13 mouse cellular contexts compared by ENCODE assay signal in genomic region chr5:120284625-120285024, GRCm38 (mm10).
A peak's percentile ranks its signal among the peaks of the same experiment; 100 is the strongest.
DNase-seq lines count a peak whose midpoint lies in the region; ATAC-seq lines count a peak whose summit lies in the region.
"Had no signal": no experiment of that assay in that cellular context is flagged by ENCODE, and none has a peak within 500 bp of the region (broad histone marks: within the 10 kb centered on the region; RNA-seq: fewer than 3 reads in every experiment).

No protein-coding gene starts in this region.

- peak; percentile 18 for DNase-seq in embryo, embryonic 9.5 days (ENCODE audit: extremely low spot score)
- no peak for DNase-seq in embryo, embryonic 10.5 days (ENCODE audit: low spot score)
- DNase-seq in ZHBTc4 (ENCODE audit: low read depth, low spot score) = peak; percentile 61
- DNase-seq in forebrain, embryonic 14.5 days (ENCODE audit: low spot score) = no peak
- DNase-seq in right cerebral cortex, postnatal 36 days (ENCODE audit: low spot score in 2 of 2) = no peak
- DNase-seq in cerebellum, postnatal 25 days = no peak
- DNase-seq: cerebellum, adult 11 months had no signal

- no peak for ATAC-seq in forebrain, embryonic 14.5 days
- no peak for ATAC-seq in midbrain, embryonic 15.5 days (replicated peaks)
- ATAC-seq in heart, embryonic 11.5 days (replicated peaks; ENCODE audit: insufficient number of reproducible peaks, low FRiP score, low TSS enrichment) = no peak
- ATAC-seq: lung, postnatal 0 days had no signal

- peaks cover 12% of the 10 kb centered on the region; the same call in 1 of the 2 replicates for H3K27me3 ChIP-seq in forebrain, embryonic 14.5 days (replicated peaks; ENCODE audit: control insufficient read depth, insufficient read depth, low read length)
- H3K27me3 ChIP-seq in midbrain, embryonic 15.5 days (replicated peaks) = peaks cover 12% of the 10 kb centered on the region; the same call in 1 of the 2 replicates
- peaks cover 66% of the 10 kb centered on the region for H3K27me3 ChIP-seq in heart, embryonic 11.5 days (ENCODE audit: control insufficient read depth, insufficient read depth, low read length)

- H3K27ac ChIP-seq in forebrain, embryonic 14.5 days (ENCODE audit: low read depth, low read length) = 0 out of 2 replicates have a peak overlapping the region, but pooled peaks have one; percentile 40
- H3K27ac ChIP-seq in midbrain, embryonic 15.5 days = peak overlapping the region; percentile 74
- H3K27ac ChIP-seq in heart, embryonic 11.5 days (ENCODE audit: low read depth, low read length) = no peak overlapping the region
- H3K27ac ChIP-seq: layer of hippocampus, adult 2 months; limb, embryonic 12.5 days; liver, embryonic 14.5 days had no signal

- H3K4me3 ChIP-seq in forebrain, embryonic 14.5 days (ENCODE audit: low read depth, low read length) = no peak overlapping the region
- H3K4me3 ChIP-seq in midbrain, embryonic 15.5 days = no peak overlapping the region
- H3K4me3 ChIP-seq in heart, embryonic 11.5 days (ENCODE audit: low read depth, low read length) = no peak overlapping the region
- H3K4me3 ChIP-seq: layer of hippocampus, adult 2 months; limb, embryonic 12.5 days had no signal

- peaks cover 14% of the 10 kb centered on the region for H3K4me1 ChIP-seq in forebrain, embryonic 14.5 days (ENCODE audit: control insufficient read depth, insufficient read depth, low read length)
- H3K4me1 ChIP-seq in midbrain, embryonic 15.5 days = peaks cover 48% of the 10 kb centered on the region
- peaks cover 10% of the 10 kb centered on the region for H3K4me1 ChIP-seq in heart, embryonic 11.5 days (ENCODE audit: control insufficient read depth, insufficient read depth, low read length)

- 0 out of 2 replicates have a peak, but pooled peaks cover under 1% of the 10 kb centered on the region for H3K9me3 ChIP-seq in forebrain, embryonic 14.5 days (replicated peaks; ENCODE audit: control insufficient read depth, low read length)
- no peaks in the 10 kb centered on the region for H3K9me3 ChIP-seq in midbrain, embryonic 15.5 days
- 0 out of 2 replicates have a peak, but pooled peaks cover 2% of the 10 kb centered on the region for H3K9me3 ChIP-seq in heart, embryonic 11.5 days (replicated peaks; ENCODE audit: control insufficient read depth, low read length)

- no peak overlapping the region for H3K9ac ChIP-seq in forebrain, embryonic 14.5 days (ENCODE audit: low read length)
- no peak overlapping the region for H3K9ac ChIP-seq in midbrain, embryonic 15.5 days
- H3K9ac ChIP-seq in heart, embryonic 11.5 days (ENCODE audit: low read depth, low read length) = no peak overlapping the region
- H3K9ac ChIP-seq: limb, embryonic 12.5 days; liver, embryonic 14.5 days had no signal

- H3K4me2 ChIP-seq in forebrain, embryonic 14.5 days (ENCODE audit: low read length) = no peak overlapping the region
- no peak overlapping the region for H3K4me2 ChIP-seq in midbrain, embryonic 15.5 days
- no peak overlapping the region for H3K4me2 ChIP-seq in heart, embryonic 11.5 days
- H3K4me2 ChIP-seq: limb, embryonic 12.5 days had no signal

- no peaks in the 10 kb centered on the region for H3K36me3 ChIP-seq in forebrain, embryonic 14.5 days (ENCODE audit: control insufficient read depth, insufficient read depth, low read length)
- H3K36me3 ChIP-seq in midbrain, embryonic 15.5 days (replicated peaks) = no peaks in the 10 kb centered on the region
- H3K36me3 ChIP-seq in heart, embryonic 11.5 days (ENCODE audit: control insufficient read depth, insufficient read depth, low read length) = no peaks in the 10 kb centered on the region
- H3K36me3 ChIP-seq: limb, embryonic 12.5 days had no signal

- WGBS in forebrain, embryonic 14.5 days = 65% methylated on average over 8 of the region's 8 CpGs
- WGBS in midbrain, embryonic 15.5 days = 35% methylated on average over 8 of the region's 8 CpGs
- 43% methylated on average over 7 of the region's 8 CpGs for WGBS in heart, embryonic 11.5 days (ENCODE audit: insufficient replicate concordance)

Comparison
In these comparisons a context has a peak if more than half of its experiments do, and no peak if none do; other contexts are left out.
1. DNase-seq: peak in embryo, embryonic 9.5 days (single experiment) and ZHBTc4 (single experiment); none in embryo, embryonic 10.5 days (single experiment), forebrain, embryonic 14.5 days (single experiment), right cerebral cortex, postnatal 36 days (0 of 2) and cerebellum, postnatal 25 days (0 of 2).